In genomic region chr12:117257921-117258497, GRCm38 (mm10) we compare ENCODE assay signal across 12 mouse cellular contexts.
DNase-seq lines count a peak whose midpoint lies in the region; ATAC-seq and TF ChIP-seq lines count a peak whose summit lies in the region.
"Had no signal": no experiment of that assay in that cellular context is flagged by ENCODE, and none has a peak within 500 bp of the region (broad histone marks: within the 10 kb centered on the region; RNA-seq: fewer than 3 reads in every experiment).

No protein-coding gene starts in this region.

- no peak for DNase-seq in heart, postnatal 36 days
- peak; percentile 84 for DNase-seq in brain, embryonic 14.5 days (ENCODE audit: low read depth)
- no peak for DNase-seq in hindbrain, embryonic 10.5 days (ENCODE audit: low spot score)
- no peak for DNase-seq in testis, postnatal 14 days (ENCODE audit: low spot score)
- no peak for DNase-seq in cerebellum, adult 11-12 months
- DNase-seq: adrenal gland, adult 2 months; right cerebral cortex, postnatal 25 days had no signal

- TF ChIP-seq POLR2A in brain, embryonic 14.5 days (IDR thresholded peaks at IDR 0.05; ENCODE audit: borderline replicate concordance, extremely low read depth, insufficient read depth, insufficient read length, poor library complexity, severe bottlenecking), result no peak

- H3K9me3 ChIP-seq in heart, embryonic 12.5 days (replicated peaks), result no peaks in the 10 kb centered on the region
- H3K9me3 ChIP-seq in hindbrain, embryonic 10.5 days, result no peaks in the 10 kb centered on the region
- no peaks in the 10 kb centered on the region for H3K9me3 ChIP-seq in midbrain, embryonic 13.5 days
- no peaks in the 10 kb centered on the region for H3K9me3 ChIP-seq in intestine, embryonic 16.5 days (ENCODE audit: control insufficient read depth, low read length)
- H3K9me3 ChIP-seq: heart, embryonic 13.5 days; lung, embryonic 15.5 days had no signal

- peaks cover 28% of the 10 kb centered on the region for H3K27me3 ChIP-seq in heart, embryonic 12.5 days (replicated peaks)
- H3K27me3 ChIP-seq in hindbrain, embryonic 10.5 days (ENCODE audit: insufficient read depth, poor library complexity, severe bottlenecking), result no peaks in the 10 kb centered on the region
- no peaks in the 10 kb centered on the region for H3K27me3 ChIP-seq in midbrain, embryonic 13.5 days
- no peaks in the 10 kb centered on the region for H3K27me3 ChIP-seq in intestine, embryonic 16.5 days (replicated peaks; ENCODE audit: control insufficient read depth, insufficient read depth, low read length)
- H3K27me3 ChIP-seq: lung, embryonic 15.5 days had no signal

- 0 out of 2 replicates have a peak overlapping the region, but pooled peaks have one; percentile 3 for H3K4me2 ChIP-seq in heart, embryonic 12.5 days
- H3K4me2 ChIP-seq in midbrain, embryonic 13.5 days (replicated peaks), result no peak overlapping the region
- no peak overlapping the region for H3K4me2 ChIP-seq in intestine, embryonic 16.5 days (ENCODE audit: low read depth, low read length)
- H3K4me2 ChIP-seq: heart, embryonic 13.5 days; lung, embryonic 15.5 days had no signal

- intact Hi-C loops in heart, postnatal 36 days (cut with DNase I), result no loop called here

- 51% methylated on average over 12 of the region's 12 CpGs for WGBS in heart, embryonic 12.5 days
- WGBS in hindbrain, embryonic 10.5 days, result 26% methylated on average over 12 of the region's 12 CpGs
- 5% methylated on average over 12 of the region's 12 CpGs for WGBS in midbrain, embryonic 13.5 days
- 60% methylated on average over 12 of the region's 12 CpGs for WGBS in intestine, embryonic 16.5 days

- 0 out of 2 replicates have a peak, but pooled peaks cover 5% of the 10 kb centered on the region for H3K4me1 ChIP-seq in heart, embryonic 12.5 days (replicated peaks)
- H3K4me1 ChIP-seq in hindbrain, embryonic 10.5 days (replicated peaks), result peaks cover 96% of the 10 kb centered on the region
- H3K4me1 ChIP-seq in midbrain, embryonic 13.5 days (replicated peaks), result peaks cover 89% of the 10 kb centered on the region
- H3K4me1 ChIP-seq in intestine, embryonic 16.5 days (ENCODE audit: control insufficient read depth, insufficient read depth, low read length), result no peaks in the 10 kb centered on the region

- no peak for TF ChIP-seq CTCF in brain, embryonic 14.5 days (IDR thresholded peaks at IDR 0.05; ENCODE audit: borderline replicate concordance, extremely low read depth, insufficient read depth, insufficient read length)

- H3K27ac ChIP-seq in heart, embryonic 12.5 days (ENCODE audit: poor library complexity, severe bottlenecking), result no peak overlapping the region
- peak overlapping the region; percentile 93 for H3K27ac ChIP-seq in hindbrain, embryonic 10.5 days
- H3K27ac ChIP-seq in midbrain, embryonic 13.5 days, result peak overlapping the region; percentile 97
- H3K27ac ChIP-seq in intestine, embryonic 16.5 days (ENCODE audit: low read length), result no peak overlapping the region
- H3K27ac ChIP-seq: heart, embryonic 13.5 days; lung, embryonic 15.5 days had no signal

- H3K4me3 ChIP-seq in heart, embryonic 12.5 days, result no peak overlapping the region
- H3K4me3 ChIP-seq in hindbrain, embryonic 10.5 days, result no peak overlapping the region
- no peak overlapping the region for H3K4me3 ChIP-seq in midbrain, embryonic 13.5 days (replicated peaks)
- H3K4me3 ChIP-seq in intestine, embryonic 16.5 days (ENCODE audit: low read length), result no peak overlapping the region
- H3K4me3 ChIP-seq: heart, embryonic 13.5 days; lung, embryonic 15.5 days had no signal

- H3K36me3 ChIP-seq in heart, embryonic 12.5 days, result no peaks in the 10 kb centered on the region
- peaks cover 66% of the 10 kb centered on the region for H3K36me3 ChIP-seq in hindbrain, embryonic 10.5 days
- H3K36me3 ChIP-seq in midbrain, embryonic 13.5 days, result peaks cover 62% of the 10 kb centered on the region
- H3K36me3 ChIP-seq in intestine, embryonic 16.5 days (ENCODE audit: control insufficient read depth, insufficient read depth, low read length), result no peaks in the 10 kb centered on the region
- H3K36me3 ChIP-seq: heart, embryonic 13.5 days; lung, embryonic 15.5 days had no signal

- no peak for ATAC-seq in heart, embryonic 12.5 days (ENCODE audit: insufficient number of reproducible peaks, low FRiP score)
- peak; percentile 16; the same call in 1 of the 2 replicates for ATAC-seq in midbrain, embryonic 13.5 days
- ATAC-seq in intestine, embryonic 16.5 days, result no peak

- H3K9ac ChIP-seq in heart, embryonic 12.5 days, result no peak overlapping the region
- peak overlapping the region; percentile 57 for H3K9ac ChIP-seq in midbrain, embryonic 13.5 days (replicated peaks)
- H3K9ac ChIP-seq in intestine, embryonic 16.5 days (ENCODE audit: low read depth, low read length), result no peak overlapping the region
- H3K9ac ChIP-seq: heart, embryonic 13.5 days; lung, embryonic 15.5 days had no signal

Comparison
In these comparisons a context has a peak if more than half of its experiments do, and no peak if none do; other contexts are left out.
1. H3K27ac ChIP-seq: peak in hindbrain, embryonic 10.5 days (single experiment) and midbrain, embryonic 13.5 days (single experiment); none in heart, embryonic 12.5 days (single experiment) and intestine, embryonic 16.5 days (single experiment).